Mouse (Mus musculus): ENCODE measurements around the gene Cox6a2.

DNA sequence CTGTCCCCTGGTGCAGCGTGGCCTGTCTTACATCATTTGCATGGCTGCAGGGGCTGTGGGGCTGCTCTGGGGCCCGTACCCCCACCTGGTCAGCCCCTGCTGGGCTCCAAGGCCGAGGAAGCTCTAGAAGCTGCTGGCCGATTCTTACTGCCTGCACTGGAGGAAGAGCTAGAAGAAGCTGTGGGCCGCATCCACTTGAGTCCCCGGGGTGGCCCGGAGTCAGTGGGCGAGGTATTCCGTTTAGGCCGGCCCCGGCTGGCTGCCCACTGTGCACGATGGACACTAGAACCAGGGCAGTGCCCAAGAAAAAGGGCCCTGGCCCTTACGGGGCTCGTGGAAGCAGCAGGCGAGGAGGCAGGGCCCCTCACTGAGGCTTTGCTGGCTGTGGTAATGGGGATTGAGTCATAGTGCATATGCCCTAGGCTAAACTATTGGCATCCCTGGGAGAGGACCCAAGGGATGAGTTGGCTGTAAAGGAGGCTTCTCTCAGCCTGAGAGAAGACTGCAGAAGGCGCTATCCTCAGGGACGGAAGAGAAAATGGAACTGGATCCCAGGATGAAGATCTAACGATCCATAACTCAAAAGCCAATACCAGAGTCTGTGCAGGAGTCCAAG, 38.3 kb upstream of the Cox6a2 start:
- TF ChIP-seq GATA1 (IDR thresholded peaks at IDR 0.05; ENCODE audit: borderline replicate concordance, low read length) (no peak), FLI1 (IDR thresholded peaks at IDR 0.05; ENCODE audit: low read length) (no peak)
